Mouse (Mus musculus): Measurements from ENCODE around the gene Fkbp4. TPM values are rescaled to one million over a fixed set of nuclear protein-coding genes. Genes with fewer than 3 reads are reported as not detected.

Gene Fkbp4
- polyA plus RNA-seq, 1 experiment: 138 TPM

- no peak overlapping the region for H3K4me3 ChIP-seq (ENCODE audit: control insufficient read depth, insufficient read depth, low read length)
- DNase-seq: no peak
- no peaks in the 10 kb centered on the region for H3K4me1 ChIP-seq (replicated peaks; ENCODE audit: control insufficient read depth, insufficient read depth, low read length)
- 54% methylated on average over 2 of the region's 2 CpGs for WGBS
- no peaks in the 10 kb centered on the region for H3K36me3 ChIP-seq (ENCODE audit: control insufficient read depth, insufficient read depth, low read length)
- no peaks in the 10 kb centered on the region; the same call in 1 of the 2 replicates for H3K27me3 ChIP-seq (ENCODE audit: control insufficient read depth, insufficient read depth, low read length)
- TF ChIP-seq CTCF (IDR thresholded peaks at IDR 0.05; ENCODE audit: borderline replicate concordance, control insufficient read depth, extremely low read depth, insufficient read depth, low read length, poor library complexity) (no peak), POLR2A (IDR thresholded peaks at IDR 0.05; ENCODE audit: control insufficient read depth, extremely low read depth, insufficient read depth, low read length, poor library complexity) (no peak)
- no peak overlapping the region for H3K27ac ChIP-seq (ENCODE audit: control insufficient read depth, insufficient read depth, low read length)
Observed at GRCm38 (mm10) chr6:128467298-128467697, 28.8 kb upstream of the Fkbp4 start.

DNA sequence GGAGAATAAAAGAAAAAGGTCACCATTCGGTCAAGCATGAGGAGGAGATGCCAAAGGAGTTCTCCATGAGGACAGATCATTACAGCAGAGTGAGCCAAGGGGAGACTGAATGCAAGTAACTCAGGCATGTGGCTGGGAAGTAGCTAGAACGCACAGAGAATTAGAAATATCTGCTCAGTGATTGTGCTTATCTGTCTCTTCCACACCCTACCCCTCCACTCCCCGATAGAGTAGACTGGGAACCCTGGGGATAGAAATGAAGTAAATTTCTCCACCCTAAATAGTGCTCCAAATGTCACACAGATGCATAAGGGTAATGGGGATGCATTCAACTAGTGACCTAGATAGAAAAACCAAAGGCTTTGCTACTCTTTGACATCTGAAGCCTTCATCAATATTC, 28.1 kb upstream of the Fkbp4 start:
- Histone ChIP-seq H3K4me3 (ENCODE audit: control insufficient read depth, insufficient read depth, low read length) (no peak overlapping the region), H3K4me1 (replicated peaks; ENCODE audit: control insufficient read depth, insufficient read depth, low read length) (no peaks in the 10 kb centered on the region), H3K27me3 (ENCODE audit: control insufficient read depth, insufficient read depth, low read length) (no peaks in the 10 kb centered on the region; the same call in 1 of the 2 replicates), H3K36me3 (ENCODE audit: control insufficient read depth, insufficient read depth, low read length) (no peaks in the 10 kb centered on the region), H3K27ac (ENCODE audit: control insufficient read depth, insufficient read depth, low read length) (no peak overlapping the region)
- TF ChIP-seq POLR2A (IDR thresholded peaks at IDR 0.05; ENCODE audit: control insufficient read depth, extremely low read depth, insufficient read depth, low read length, poor library complexity): no peak
- DNase-seq: no peak
- 85% methylated on average over 3 of the region's 3 CpGs for WGBS

DNA sequence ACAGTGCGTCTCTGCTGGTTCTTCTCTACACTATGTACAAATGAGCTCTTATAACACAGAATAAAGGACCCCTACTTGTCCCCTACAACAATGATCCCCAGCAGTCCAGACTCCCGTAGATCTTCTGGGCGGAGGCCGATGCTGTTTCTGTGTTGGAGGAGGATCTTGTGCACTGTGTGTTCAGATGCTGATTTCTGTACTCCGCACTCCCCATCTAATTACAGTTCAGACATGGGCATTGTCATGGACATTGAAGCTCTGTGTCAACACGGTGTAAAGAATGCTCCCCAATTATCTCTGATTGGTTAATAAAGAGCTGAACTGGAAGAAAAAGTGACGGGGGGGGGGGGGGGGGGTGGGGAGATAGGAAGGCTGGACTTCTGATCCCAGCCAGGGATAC, 27.6 kb upstream of the Fkbp4 start:
- Histone ChIP-seq H3K4me3 (ENCODE audit: control insufficient read depth, insufficient read depth, low read length) (no peak overlapping the region), H3K4me1 (replicated peaks; ENCODE audit: control insufficient read depth, insufficient read depth, low read length) (no peaks in the 10 kb centered on the region), H3K27ac (ENCODE audit: control insufficient read depth, insufficient read depth, low read length) (no peak overlapping the region), H3K27me3 (ENCODE audit: control insufficient read depth, insufficient read depth, low read length) (no peaks in the 10 kb centered on the region; the same call in 1 of the 2 replicates), H3K36me3 (ENCODE audit: control insufficient read depth, insufficient read depth, low read length) (no peaks in the 10 kb centered on the region)
- 80% methylated on average over 7 of the region's 7 CpGs for WGBS
- TF ChIP-seq CTCF (IDR thresholded peaks at IDR 0.05; ENCODE audit: borderline replicate concordance, control insufficient read depth, extremely low read depth, insufficient read depth, low read length, poor library complexity): no peak
- no peak for TF ChIP-seq POLR2A (IDR thresholded peaks at IDR 0.05; ENCODE audit: control insufficient read depth, extremely low read depth, insufficient read depth, low read length, poor library complexity)
- DNase-seq: no peak

DNA sequence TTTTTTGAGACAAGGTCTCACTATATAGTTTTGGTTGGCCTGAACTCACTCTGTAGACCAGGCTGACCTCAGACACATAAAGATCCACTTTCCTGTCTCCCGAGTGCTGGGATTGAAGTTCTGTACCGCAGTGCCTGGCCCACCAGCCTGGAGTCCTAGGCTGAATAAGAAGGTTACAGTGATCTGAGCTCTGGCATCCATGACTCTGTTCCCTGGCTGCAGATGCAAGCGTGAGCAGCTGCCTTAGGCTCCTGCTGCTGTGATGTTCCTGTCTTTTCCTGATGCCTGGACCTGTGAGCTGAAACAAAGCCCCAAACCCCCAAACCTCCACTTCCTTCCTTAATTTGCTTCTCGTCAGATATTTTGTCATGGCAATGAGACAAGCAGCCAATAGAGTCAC, 26.5 kb upstream of the Fkbp4 start:
- TF ChIP-seq CTCF (IDR thresholded peaks at IDR 0.05; ENCODE audit: borderline replicate concordance, control insufficient read depth, extremely low read depth, insufficient read depth, low read length, poor library complexity): no peak
- TF ChIP-seq POLR2A (IDR thresholded peaks at IDR 0.05; ENCODE audit: control insufficient read depth, extremely low read depth, insufficient read depth, low read length, poor library complexity): no peak
- 66% methylated on average over 4 of the region's 4 CpGs for WGBS
- no peak overlapping the region for H3K4me3 ChIP-seq (ENCODE audit: control insufficient read depth, insufficient read depth, low read length)
- H3K27me3 ChIP-seq (ENCODE audit: control insufficient read depth, insufficient read depth, low read length): no peaks in the 10 kb centered on the region; the same call in 1 of the 2 replicates
- no peak for DNase-seq
- no peaks in the 10 kb centered on the region for H3K36me3 ChIP-seq (ENCODE audit: control insufficient read depth, insufficient read depth, low read length)
- H3K4me1 ChIP-seq (replicated peaks; ENCODE audit: control insufficient read depth, insufficient read depth, low read length): no peaks in the 10 kb centered on the region
- no peak overlapping the region for H3K27ac ChIP-seq (ENCODE audit: control insufficient read depth, insufficient read depth, low read length)

DNA sequence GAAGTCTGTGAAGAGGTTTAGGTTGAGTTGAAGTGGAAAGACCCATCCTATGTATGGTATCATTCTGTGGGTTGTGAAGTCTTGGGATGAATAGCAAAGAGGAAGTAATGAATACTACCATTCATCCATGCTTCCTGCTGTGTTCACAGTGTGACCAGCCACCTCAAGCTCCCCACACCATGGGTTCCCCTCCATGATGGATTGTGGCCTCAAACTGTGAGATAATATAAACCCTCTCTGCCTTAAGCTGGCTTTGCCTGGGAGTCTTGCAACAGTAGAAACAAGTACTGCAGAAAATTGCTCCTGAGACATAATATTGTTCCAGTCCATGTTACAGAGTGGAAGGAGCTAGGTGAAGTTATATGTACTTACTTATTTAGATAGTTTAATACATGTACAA, 23.1 kb upstream of the Fkbp4 start:
- H3K27ac ChIP-seq (ENCODE audit: control insufficient read depth, insufficient read depth, low read length): no peak overlapping the region
- no peaks in the 10 kb centered on the region for H3K36me3 ChIP-seq (ENCODE audit: control insufficient read depth, insufficient read depth, low read length)
- H3K27me3 ChIP-seq (ENCODE audit: control insufficient read depth, insufficient read depth, low read length): no peaks in the 10 kb centered on the region; the same call in 1 of the 2 replicates
- no peaks in the 10 kb centered on the region for H3K4me1 ChIP-seq (replicated peaks; ENCODE audit: control insufficient read depth, insufficient read depth, low read length)
- no peak overlapping the region for H3K4me3 ChIP-seq (ENCODE audit: control insufficient read depth, insufficient read depth, low read length)
- no peak for TF ChIP-seq POLR2A (IDR thresholded peaks at IDR 0.05; ENCODE audit: control insufficient read depth, extremely low read depth, insufficient read depth, low read length, poor library complexity)
- TF ChIP-seq CTCF (IDR thresholded peaks at IDR 0.05; ENCODE audit: borderline replicate concordance, control insufficient read depth, extremely low read depth, insufficient read depth, low read length, poor library complexity): no peak
- no peak for DNase-seq

- no peaks in the 10 kb centered on the region; the same call in 1 of the 2 replicates for H3K27me3 ChIP-seq (ENCODE audit: control insufficient read depth, insufficient read depth, low read length)
- H3K4me3 ChIP-seq (ENCODE audit: control insufficient read depth, insufficient read depth, low read length): no peak overlapping the region
- DNase-seq: no peak
- no peaks in the 10 kb centered on the region for H3K36me3 ChIP-seq (ENCODE audit: control insufficient read depth, insufficient read depth, low read length)
- H3K27ac ChIP-seq (ENCODE audit: control insufficient read depth, insufficient read depth, low read length): no peak overlapping the region
- WGBS: 93% methylated on average over 14 of the region's 14 CpGs
- no peaks in the 10 kb centered on the region for H3K4me1 ChIP-seq (replicated peaks; ENCODE audit: control insufficient read depth, insufficient read depth, low read length)
- TF ChIP-seq POLR2A (IDR thresholded peaks at IDR 0.05; ENCODE audit: control insufficient read depth, extremely low read depth, insufficient read depth, low read length, poor library complexity) (no peak), CTCF (IDR thresholded peaks at IDR 0.05; ENCODE audit: borderline replicate concordance, control insufficient read depth, extremely low read depth, insufficient read depth, low read length, poor library complexity) (no peak)
Observed at GRCm38 (mm10) chr6:128460729-128461503, 22.4 kb upstream of the Fkbp4 start.

DNA sequence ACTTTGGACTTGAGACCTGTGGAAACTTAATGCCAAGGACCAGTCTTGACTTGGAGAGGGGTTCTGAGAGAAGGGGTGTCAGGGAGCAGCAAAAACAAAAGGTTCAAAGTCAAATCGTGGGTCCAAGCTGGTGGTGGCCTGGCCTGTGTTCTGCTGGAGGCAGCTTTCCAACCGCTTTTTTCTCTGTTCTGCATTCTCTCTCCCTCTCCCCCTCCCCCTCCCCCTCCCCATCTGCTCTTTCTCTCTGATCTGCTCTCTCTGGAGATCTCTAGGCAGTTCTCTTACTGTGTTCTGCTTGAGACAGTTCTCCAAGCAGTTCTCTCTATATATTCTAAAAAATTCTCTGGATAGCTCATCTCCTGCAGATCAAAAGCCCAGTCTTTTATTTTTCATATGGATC, 21.8 kb upstream of the Fkbp4 start:
- H3K36me3 ChIP-seq (ENCODE audit: control insufficient read depth, insufficient read depth, low read length): no peaks in the 10 kb centered on the region
- H3K27me3 ChIP-seq (ENCODE audit: control insufficient read depth, insufficient read depth, low read length): no peaks in the 10 kb centered on the region
- no peaks in the 10 kb centered on the region for H3K4me1 ChIP-seq (replicated peaks; ENCODE audit: control insufficient read depth, insufficient read depth, low read length)
- 48% methylated on average over 2 of the region's 2 CpGs for WGBS
- no peak overlapping the region for H3K4me3 ChIP-seq (ENCODE audit: control insufficient read depth, insufficient read depth, low read length)
- H3K27ac ChIP-seq (ENCODE audit: control insufficient read depth, insufficient read depth, low read length): no peak overlapping the region
- DNase-seq: no peak
- no peak for TF ChIP-seq CTCF (IDR thresholded peaks at IDR 0.05; ENCODE audit: borderline replicate concordance, control insufficient read depth, extremely low read depth, insufficient read depth, low read length, poor library complexity)
- no peak for TF ChIP-seq POLR2A (IDR thresholded peaks at IDR 0.05; ENCODE audit: control insufficient read depth, extremely low read depth, insufficient read depth, low read length, poor library complexity)

Measured in thymus, adult 2 months (tissue).